Mouse (Mus musculus) left cerebral cortex, adult 2 months (tissue): ENCODE measurements at regions not wholly inside any gene's neighbourhood (a gene's known extent, or its start where the extent isn't known, plus 50 kb on each side); places are given as distances from the start of the nearest gene placed in this dataset.

Source experiments
- DNase-seq, 2 experiments: peaks; one replicate each; pipeline ENCODE4 v3.0.0; 2021 to 2022; ENCODE audit warnings: low spot score in 2 of 2, mixed read lengths in 1 of 2; ENCODE audit errors: extremely low spot score in 1 of 2
- H3K27ac ChIP-seq: fragments of 200-600 bp; 2 replicates; pipeline ENCODE4 v1.8.1; 2022
- H3K4me3 ChIP-seq: fragments of 200-600 bp; 2 replicates; pipeline ENCODE4 v1.8.1; 2022
- CTCF ChIP-seq: fragments of 200-600 bp; IDR thresholded peaks from 2 replicates; pipeline ENCODE4 v1.8.1; 2022; ENCODE audit warnings: antibody characterized with exemption, mild to moderate bottlenecking, moderate library complexity
- intact Hi-C: fragments of 180-260 bp; cut with DNase I; formaldehyde crosslinking; loops from one replicate; pipeline ENCODE4 v1.15.1; 2025

GRCm38 (mm10) chr3:146337429-146337828, 67.0 kb upstream of the Ssx2ip start:
- intact Hi-C loops: loop anchor here (2.0 kb wide), 1 partner anchor 447 kb away; no protein-coding TSS in a partner anchor
- Histone ChIP-seq H3K4me3 (peak overlapping the region; percentile 30; the same call in 1 of the 2 replicates), H3K27ac (no peak overlapping the region; the same call in 1 of the 2 replicates)
- TF ChIP-seq CTCF: no peak
- DNase-seq: no peak

GRCm38 (mm10) chr3:146337861-146338281, 66.6 kb upstream of the Ssx2ip start:
- Histone ChIP-seq H3K4me3 (peak overlapping the region; percentile 30; the same call in 1 of the 2 replicates), H3K27ac (peak overlapping the region; percentile 70; the same call in 1 of the 2 replicates)
- peak in 1 of 2 experiments; percentile 25 for DNase-seq
- intact Hi-C loops: loop anchor here (2.0 kb wide), 1 partner anchor 447 kb away; no protein-coding TSS in a partner anchor
- no peak for TF ChIP-seq CTCF

GRCm38 (mm10) chr3:146338445-146338844, 66.0 kb upstream of the Ssx2ip start:
- TF ChIP-seq CTCF: no peak
- no peak overlapping the region for H3K27ac ChIP-seq
- H3K4me3 ChIP-seq: no peak overlapping the region
- intact Hi-C loops: no loop called here
- no peak for DNase-seq

GRCm38 (mm10) chr3:146340316-146341055, 64.0 kb upstream of the Ssx2ip start:
- DNase-seq: no peak
- no peak for TF ChIP-seq CTCF
- no peak overlapping the region for H3K4me3 ChIP-seq
- intact Hi-C loops: loop anchor here (5.0 kb wide), 1 partner anchor 282 kb away; no protein-coding TSS in a partner anchor
- H3K27ac ChIP-seq: no peak overlapping the region

- Histone ChIP-seq H3K4me3 (no peak overlapping the region), H3K27ac (no peak overlapping the region)
- DNase-seq: no peak
- intact Hi-C loops: loop anchor here (5.0 kb wide), 1 partner anchor 281 kb away; no protein-coding TSS in a partner anchor
- no peak for TF ChIP-seq CTCF
Observed at GRCm38 (mm10) chr3:146341652-146342340, 62.6 kb upstream of the Ssx2ip start.

GRCm38 (mm10) chr3:146342727-146343126, 61.7 kb upstream of the Ssx2ip start:
- no peak overlapping the region for H3K27ac ChIP-seq

GRCm38 (mm10) chr3:146343649-146344401, 60.6 kb upstream of the Ssx2ip start:
- intact Hi-C loops: loop anchor here (2.0 to 5.0 kb wide), 5 partner anchors 61 to 571 kb away; partner anchors contain the start of genes Rpf1 and Ssx2ip
- Histone ChIP-seq H3K4me3 (no peak overlapping the region), H3K27ac (peak overlapping the region; percentile 84)
- peak; percentile 63 to 75 for DNase-seq
- TF ChIP-seq CTCF: peak; percentile 78

More at GRCm38 (mm10) chr3:146342727-146343126, 61.7 kb upstream of the Ssx2ip start:
- DNase-seq: no peak
- no peak overlapping the region for H3K4me3 ChIP-seq
- TF ChIP-seq CTCF: no peak
- intact Hi-C loops: loop anchor here (5.0 kb wide), 1 partner anchor 280 kb away; no protein-coding TSS in a partner anchor

GRCm38 (mm10) chr3:146344402-146345025, 59.9 kb upstream of the Ssx2ip start:
- H3K4me3 ChIP-seq: no peak overlapping the region
- DNase-seq: no peak
- intact Hi-C loops: loop anchor here (1.0 to 5.0 kb wide), 6 partner anchors 60 to 570 kb away; partner anchors contain the start of genes Rpf1 and Ssx2ip
- TF ChIP-seq CTCF: no peak
- peak overlapping the region; percentile 84 for H3K27ac ChIP-seq

- peak; percentile 71 to 79 for DNase-seq
- intact Hi-C loops: loop anchor here (1.0 to 2.0 kb wide), 5 partner anchors 59 to 569 kb away; partner anchors contain the start of genes Rpf1 and Ssx2ip
- TF ChIP-seq CTCF: peak; percentile 99
- Histone ChIP-seq H3K27ac (peak overlapping the region; percentile 84), H3K4me3 (peak overlapping the region; percentile 41)
Observed at GRCm38 (mm10) chr3:146345308-146345780, 59.1 kb upstream of the Ssx2ip start.

GRCm38 (mm10) chr3:146345946-146346345, 58.5 kb upstream of the Ssx2ip start:
- no peak for DNase-seq
- H3K4me3 ChIP-seq: peak overlapping the region; percentile 41; the same call in 1 of the 2 replicates
- peak overlapping the region; percentile 84 for H3K27ac ChIP-seq
- intact Hi-C loops: loop anchor here (1.0 to 2.0 kb wide), 5 partner anchors 59 to 569 kb away; partner anchors contain the start of genes Rpf1 and Ssx2ip
- TF ChIP-seq CTCF: no peak
